Mouse (Mus musculus) yolk sac, embryonic 10.5 days (tissue): ENCODE data around the gene Entr1.

Source experiments
- DNase-seq: peaks from one replicate; pipeline ENCODE4 v3.0.0-alpha.2; 2017; ENCODE audit warnings: low spot score

Gene Entr1

DNA sequence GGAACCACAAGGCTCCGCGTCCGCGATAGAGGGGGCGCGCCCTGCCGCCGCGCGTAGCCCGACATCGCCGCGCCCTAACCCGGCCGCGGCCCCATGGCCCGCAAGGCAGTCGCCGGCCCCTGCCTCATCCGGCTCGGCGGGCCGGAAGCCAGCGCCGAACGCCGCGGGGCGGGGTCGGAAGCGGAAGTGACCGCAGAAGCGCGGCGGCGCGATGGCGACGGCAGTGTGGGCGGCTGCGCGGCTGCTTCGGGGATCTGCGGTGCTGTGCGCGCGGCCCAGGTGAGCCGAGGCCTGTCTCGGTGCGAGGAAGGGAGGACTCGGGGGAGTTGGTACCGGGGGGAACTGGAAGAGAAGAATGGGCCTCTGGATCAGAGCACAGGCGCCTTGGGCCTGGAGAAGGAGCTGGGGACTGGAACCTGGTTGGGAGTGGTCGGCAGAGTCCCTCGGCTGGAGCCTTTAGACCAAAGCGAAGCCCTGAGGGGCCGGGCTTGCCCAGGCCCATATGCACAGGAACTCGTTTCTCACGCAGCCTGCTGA is at the start of gene Entr1, which contains the start of gene Pmpca:
Entr1 (minus strand) TSS at position 163 of the 537 bp plus-strand sequence.
Pmpca (plus strand) TSS at position 186 of the 537 bp plus-strand sequence.
- peak; percentile 83 for DNase-seq

- DNase-seq, result no peak
These were observed 49.3 kb upstream of the Entr1 start for GRCm38 (mm10) chr2:26438373-26438772.

DNA sequence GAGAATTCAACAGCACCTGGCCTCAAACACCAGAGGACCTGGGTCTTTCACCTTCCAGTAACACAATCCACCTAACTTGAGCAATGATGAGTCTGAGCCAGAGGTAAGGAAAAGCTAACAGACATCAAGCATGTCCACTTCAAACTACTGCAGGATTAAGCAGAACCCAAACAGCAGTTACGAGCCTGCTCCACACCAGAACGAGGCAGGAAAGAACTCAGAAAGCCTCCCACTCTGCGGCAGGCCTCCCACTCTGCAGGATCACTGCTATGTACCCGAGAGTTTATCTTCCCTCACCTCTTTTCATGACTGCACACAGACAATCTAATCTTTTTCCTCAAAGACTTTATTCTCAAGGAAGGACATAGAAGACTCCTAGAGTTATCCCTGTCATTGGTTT is 48.1 kb upstream of the Entr1 start:
- DNase-seq, result no peak

- peak; percentile 82 for DNase-seq
These were observed 45.9 kb upstream of the Entr1 start for GRCm38 (mm10) chr2:26434791-26435572.

- DNase-seq, result no peak
These were observed 40.7 kb upstream of the Entr1 start for GRCm38 (mm10) chr2:26429851-26430250.

DNA sequence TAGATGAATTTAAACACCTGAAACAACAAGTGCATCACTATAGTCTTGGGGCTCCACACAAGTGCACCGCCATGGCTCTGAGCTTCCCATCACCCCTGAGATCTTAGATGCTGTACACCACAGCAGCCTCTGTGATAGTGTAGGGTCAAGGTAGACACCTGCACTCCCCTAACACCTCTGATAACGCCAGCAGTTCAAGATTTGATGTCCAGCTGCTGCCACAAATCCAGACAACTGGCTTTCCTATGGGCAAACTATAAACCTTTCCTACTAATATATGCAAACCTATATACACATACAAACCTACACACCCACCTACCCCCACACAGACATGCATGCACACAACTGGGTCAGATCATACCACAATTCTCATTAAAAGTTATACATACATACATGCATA is 35.4 kb upstream of the Entr1 start:
- no peak for DNase-seq

GRCm38 (mm10) chr2:26423086-26423485 is 34.0 kb upstream of the Entr1 start:
- DNase-seq, result peak; percentile 17

- DNase-seq, result no peak
These were observed 32.9 kb upstream of the Entr1 start for GRCm38 (mm10) chr2:26421969-26422368.

DNA sequence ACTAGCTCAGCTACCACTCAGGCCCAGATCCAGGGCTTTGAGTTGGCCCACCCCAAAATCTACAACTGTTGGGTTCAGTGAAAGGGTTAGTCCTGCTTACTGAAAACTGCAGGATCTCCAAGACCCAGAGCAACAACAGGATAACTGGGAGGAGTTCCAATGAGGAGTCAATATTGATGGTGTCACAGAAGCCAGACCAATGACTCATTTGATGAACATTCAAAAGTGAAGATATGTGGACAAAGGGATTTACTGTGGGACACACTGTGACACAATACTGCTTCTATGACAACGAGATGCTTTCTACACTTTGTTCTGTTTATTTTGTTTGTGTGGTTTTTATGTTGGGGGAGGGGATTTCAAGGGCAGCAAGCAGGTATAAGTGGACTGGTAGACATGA is 29.0 kb upstream of the Entr1 start:
- no peak for DNase-seq

DNA sequence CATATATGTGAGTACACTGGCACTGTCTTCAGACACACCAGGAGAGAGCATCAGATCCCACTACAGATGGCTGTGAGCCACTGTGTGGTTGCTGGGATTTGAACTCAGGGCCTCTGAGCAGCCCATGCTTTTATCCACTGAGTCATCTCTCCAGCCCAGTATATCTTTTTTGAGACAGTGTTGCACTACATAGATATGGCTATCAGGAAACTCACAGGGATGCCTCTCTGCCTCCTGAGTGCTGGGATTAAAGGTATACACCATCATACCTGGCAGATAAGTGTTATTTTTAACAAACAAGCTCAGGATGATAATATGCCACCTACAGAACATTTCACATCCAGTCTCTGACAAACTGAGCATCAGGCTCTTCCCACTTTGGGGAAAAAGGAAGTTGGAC is 27.9 kb upstream of the Entr1 start:
- no peak for DNase-seq

- no peak for DNase-seq
These were observed 21.9 kb upstream of the Entr1 start for GRCm38 (mm10) chr2:26410931-26411411.

GRCm38 (mm10) chr2:26410091-26410490 is 21.0 kb upstream of the Entr1 start:
- no peak for DNase-seq

DNA sequence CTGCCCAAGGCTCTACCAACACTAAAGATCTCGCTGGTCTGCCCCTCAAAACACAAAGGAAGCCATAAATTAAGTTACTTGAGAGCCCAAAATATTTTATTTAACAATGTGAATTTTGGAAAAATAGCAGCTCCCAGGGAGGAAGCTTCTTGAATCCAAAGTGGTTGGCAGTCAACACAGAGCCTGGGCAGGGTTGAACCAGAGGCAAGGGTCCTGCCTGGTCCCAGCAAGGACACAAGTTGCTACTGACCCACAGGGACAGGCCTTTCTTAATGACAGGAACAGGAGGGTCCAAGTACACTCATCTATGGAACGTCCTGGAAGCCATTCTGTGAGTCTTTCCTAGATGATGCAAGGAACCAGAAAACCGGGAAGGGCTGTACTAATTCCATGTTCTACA is 20.2 kb upstream of the Entr1 start:
- no peak for DNase-seq

DNA sequence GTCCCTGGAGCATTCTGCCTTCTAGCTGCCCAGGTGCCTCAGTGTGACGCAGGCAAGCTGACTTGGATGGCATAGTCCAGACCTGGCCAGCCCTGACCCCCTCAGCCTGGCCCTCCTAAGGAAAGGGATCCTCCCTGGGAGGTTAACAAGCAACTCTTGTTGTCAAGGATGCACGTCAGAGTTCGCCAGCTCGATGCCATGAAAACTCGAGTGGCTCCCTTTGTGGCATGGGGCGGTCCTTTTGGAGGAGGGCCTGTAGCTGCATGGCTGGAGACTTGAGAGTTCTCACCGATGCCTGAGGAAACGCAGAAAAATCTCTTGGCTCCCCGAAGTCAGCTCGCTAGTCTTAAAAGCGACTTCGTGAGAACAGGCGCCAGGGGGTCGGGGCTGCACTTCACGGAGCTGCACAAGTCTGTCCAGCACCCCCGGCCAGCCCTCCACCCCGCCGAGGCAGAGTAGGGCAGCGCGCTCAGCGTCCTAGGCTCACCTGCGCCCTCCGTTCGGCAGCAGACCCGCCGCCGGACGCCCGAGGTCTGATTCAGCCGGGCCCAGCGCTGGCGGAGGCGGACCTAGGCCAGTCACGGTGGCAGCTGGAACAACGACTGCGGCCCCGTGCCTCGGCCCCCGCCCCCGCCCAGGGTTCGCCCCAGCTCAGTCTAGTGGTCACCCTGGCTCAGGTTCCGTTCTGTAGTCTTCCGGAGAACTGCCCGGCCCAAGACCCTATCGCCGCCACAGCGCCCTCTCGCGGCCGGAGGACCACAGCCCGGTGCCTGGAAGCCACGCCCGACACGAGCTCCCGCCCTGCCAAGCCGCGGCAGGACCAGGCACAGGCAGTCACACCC is 19.6 kb upstream of the Entr1 start, which contains the start of gene Inpp5e:
Inpp5e (minus strand) TSS at position 689 of the 842 bp plus-strand sequence.
- peak; percentile 97 for DNase-seq

DNA sequence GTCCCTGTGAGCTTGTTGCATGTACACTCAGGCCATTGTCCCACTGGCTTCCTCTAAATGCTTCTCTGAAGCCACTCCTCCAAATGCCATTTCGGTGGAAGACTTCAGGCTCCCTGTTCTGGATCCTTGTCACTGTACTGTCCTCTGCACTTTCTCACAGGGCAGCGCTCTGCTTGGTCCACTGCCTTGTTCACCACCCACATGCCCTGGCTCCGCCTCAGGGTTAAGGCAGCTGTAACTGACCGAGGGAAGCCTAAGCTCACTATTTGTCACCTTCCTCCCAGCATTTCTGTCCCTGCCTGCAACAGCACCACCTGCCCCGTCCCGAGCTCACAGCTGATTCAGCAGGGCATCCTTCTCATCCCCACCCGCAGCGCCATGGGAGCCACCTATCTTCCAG is 14.2 kb upstream of the Entr1 start:
- DNase-seq, result no peak

DNA sequence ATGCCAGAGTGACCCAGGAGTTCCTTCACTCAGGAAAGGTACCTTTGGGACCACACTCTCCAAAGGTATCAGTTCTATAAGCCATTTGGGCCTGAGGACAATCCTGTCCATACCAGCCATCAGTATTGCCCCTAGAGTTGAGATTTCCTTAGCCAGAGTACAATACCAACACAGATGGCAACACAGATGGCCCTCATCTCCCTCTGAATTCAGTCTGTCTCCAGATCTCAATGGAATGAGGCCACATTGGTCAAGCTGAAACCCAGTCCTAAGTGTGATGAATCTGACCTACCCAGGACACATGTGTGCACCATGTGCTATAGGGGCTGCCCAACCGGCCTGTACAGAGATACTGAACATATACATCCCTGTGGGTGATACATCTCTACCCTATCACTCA is 13.1 kb upstream of the Entr1 start:
- DNase-seq, result no peak

- no peak for DNase-seq
These were observed 11.9 kb upstream of the Entr1 start for GRCm38 (mm10) chr2:26401023-26401422.

DNA sequence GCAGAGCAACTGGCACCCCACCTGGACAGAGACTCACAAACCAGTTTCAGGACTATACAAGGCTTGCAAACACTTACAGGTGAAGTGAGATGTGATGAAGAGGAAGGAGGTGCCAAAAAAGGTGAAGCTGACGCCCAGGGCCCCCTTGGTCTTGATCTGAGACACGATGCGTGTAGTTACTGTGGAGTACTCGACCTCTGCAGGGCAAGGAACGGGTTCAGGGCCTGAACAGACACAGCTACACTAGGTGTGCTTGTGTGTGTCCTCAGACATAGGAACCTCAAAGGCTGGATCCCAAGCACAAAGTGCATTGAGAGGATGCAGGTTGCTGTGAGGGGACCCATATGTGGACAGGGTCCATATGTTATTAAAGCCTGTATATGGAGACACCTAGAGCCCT is 11.2 kb upstream of the Entr1 start:
- DNase-seq, result no peak

DNA sequence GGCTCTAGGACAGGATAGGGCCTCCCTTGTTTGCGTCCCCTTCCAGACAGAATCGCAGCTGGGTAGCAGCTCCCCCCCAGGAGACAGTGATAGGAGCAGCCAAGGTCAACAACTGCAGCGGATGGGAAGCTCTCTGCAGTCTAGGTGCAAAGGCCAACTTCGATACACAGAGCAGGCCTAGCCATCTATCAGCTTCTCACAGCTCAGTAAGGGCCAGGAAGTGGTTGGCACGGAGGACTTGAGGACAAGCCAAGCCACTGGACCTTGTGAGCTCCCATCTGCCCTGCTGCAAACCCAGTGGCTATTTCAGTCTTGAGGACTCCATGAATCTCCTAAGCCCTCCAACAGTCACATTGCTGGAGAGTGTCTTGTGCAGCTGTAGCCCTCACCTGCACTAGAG is 10.5 kb upstream of the Entr1 start:
- DNase-seq, result no peak

GRCm38 (mm10) chr2:26398978-26399377 is 9.9 kb upstream of the Entr1 start:
- DNase-seq, result no peak

DNA sequence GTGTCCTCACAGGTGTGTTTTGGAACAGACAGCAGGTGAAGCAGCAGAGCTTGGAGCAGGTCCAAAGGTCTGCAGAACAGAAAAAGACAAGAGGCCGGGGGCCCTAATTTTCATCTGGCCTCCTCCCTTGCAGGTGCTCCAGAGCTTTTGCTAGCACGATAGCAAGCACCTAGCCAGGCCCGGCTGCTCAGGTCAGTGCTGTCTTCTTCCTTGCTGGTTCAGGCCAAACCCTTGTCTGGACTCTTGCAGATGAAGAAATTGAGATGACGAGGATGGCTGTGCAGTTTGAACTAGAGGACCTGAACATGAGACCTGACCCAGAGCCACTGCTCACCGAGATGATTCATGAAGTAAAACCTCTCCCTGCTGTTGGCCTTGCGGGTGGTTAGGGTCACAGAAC is 2.5 kb upstream of the Entr1 start:
- DNase-seq, result no peak

GRCm38 (mm10) chr2:26390954-26391353 is 1.8 kb upstream of the Entr1 start:
- DNase-seq, result no peak

- no peak for DNase-seq
These were observed 398 bp downstream of the Entr1 start for GRCm38 (mm10) chr2:26388682-26389153.
